Mouse (Mus musculus): ENCODE results near the gene Hoxb6.

The Hoxb6 gene

GRCm38 (mm10) chr11:96336597-96336996 is 44.3 kb downstream of the Hoxb6 start:
- DNase-seq (ENCODE audit: low spot score): no peak

- DNase-seq (ENCODE audit: low spot score): no peak
Observed at GRCm38 (mm10) chr11:96337026-96337425, 44.8 kb downstream of the Hoxb6 start.

- DNase-seq (ENCODE audit: low spot score): no peak
Observed at GRCm38 (mm10) chr11:96338957-96339855, 46.9 kb downstream of the Hoxb6 start.

GRCm38 (mm10) chr11:96340698-96341365 is 48.6 kb downstream of the Hoxb6 start:
- DNase-seq (ENCODE audit: low spot score): peak; percentile 90

- peak; percentile 68 for DNase-seq (ENCODE audit: low spot score)
Observed at GRCm38 (mm10) chr11:96341701-96342575, 49.7 kb downstream of the Hoxb6 start.

GRCm38 (mm10) chr11:96342576-96342930 is 50.3 kb downstream of the Hoxb6 start:
- DNase-seq (ENCODE audit: low spot score): no peak

GRCm38 (mm10) chr11:96343206-96343745 is 51.0 kb downstream of the Hoxb6 start:
- no peak for DNase-seq (ENCODE audit: low spot score)

DNA sequence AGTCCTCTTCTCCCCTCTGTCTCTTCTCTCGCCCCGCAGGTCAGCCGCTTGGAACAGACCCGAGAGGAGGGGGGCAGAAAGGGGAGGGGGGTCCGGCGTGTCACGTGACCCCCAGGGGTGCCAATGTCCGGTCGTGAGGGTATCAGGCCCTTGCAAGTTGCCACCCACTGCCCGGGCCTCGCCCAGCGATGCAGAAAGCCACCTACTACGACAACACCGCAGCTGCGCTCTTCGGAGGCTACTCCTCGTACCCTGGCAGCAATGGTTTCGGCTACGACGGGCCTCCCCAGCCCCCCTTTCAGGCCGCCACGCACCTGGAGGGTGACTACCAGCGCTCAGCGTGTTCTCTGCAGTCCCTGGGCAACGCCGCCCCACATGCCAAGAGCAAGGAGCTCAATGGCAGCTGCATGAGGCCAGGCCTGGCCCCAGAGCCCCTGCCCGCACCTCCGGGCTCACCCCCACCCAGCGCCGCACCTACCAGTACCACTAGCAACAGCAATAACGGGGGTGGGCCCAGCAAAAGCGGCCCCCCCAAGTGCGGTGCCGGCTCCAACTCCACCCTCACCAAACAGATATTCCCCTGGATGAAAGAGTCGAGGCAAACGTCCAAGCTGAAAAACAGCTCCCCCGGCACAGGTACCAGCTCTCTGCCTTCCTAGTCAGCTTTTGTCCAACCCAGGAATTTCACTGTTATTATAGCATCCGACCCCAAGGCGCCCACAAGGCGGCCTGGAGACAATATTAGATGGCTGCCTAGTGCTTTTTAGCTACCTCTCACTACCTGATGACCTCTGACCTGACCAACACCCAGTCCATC is 52.0 kb downstream of the Hoxb6 start:
- peak; percentile 71 for DNase-seq (ENCODE audit: low spot score)

DNA sequence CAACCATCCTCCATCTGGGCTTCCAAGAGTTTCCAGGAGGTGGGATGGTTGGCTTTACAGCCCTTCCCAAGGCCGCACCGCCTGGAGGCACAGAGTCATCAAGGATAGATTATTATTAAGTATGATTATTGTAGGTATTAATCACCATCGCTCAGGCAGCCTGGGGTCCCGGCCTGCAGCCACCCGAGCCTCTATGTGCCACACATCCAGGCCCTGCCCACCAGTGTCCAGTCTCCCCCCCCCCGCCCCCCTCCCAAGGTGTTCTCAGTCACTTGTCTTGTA is 52.5 kb downstream of the Hoxb6 start:
- DNase-seq (ENCODE audit: low spot score): no peak

- no peak for DNase-seq (ENCODE audit: low spot score)
Observed at GRCm38 (mm10) chr11:96345220-96345892, 53.1 kb downstream of the Hoxb6 start.

DNA sequence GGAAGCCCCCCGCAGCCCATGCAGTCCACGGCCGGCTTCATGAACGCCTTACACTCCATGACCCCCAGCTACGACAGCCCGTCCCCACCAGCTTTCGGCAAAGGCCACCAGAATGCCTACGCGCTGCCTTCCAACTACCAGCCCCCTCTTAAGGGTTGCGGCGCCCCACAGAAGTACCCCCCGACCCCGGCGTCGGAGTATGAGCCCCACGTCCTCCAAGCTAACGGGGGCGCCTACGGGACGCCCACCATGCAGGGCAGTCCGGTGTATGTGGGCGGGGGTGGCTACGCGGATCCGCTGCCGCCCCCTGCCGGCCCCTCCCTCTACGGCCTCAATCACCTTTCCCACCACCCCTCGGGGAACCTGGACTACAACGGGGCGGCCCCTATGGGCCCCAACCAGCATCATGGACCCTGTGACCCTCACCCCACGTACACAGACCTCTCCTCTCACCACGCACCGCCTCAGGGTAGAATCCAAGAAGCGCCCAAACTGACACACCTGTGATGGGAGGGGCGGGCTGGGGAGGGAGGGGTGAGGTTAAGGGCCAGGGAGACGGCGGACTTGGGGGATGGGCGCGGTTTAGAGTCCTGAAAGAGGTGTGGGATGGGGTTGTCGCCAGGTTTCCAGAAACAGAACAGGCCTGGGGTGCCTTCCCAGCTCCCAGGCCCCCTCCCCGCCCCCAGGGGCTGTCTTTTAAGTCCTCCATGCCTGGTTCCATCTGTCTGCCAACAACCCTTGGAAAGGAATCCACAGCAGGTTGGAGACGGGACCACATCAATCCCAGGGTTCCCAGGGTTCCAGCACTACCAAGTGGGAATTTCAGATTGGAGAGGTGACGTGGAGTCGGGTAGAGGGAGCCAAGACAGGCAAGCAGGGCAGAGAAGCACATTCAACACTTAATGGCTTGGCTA is 53.9 kb downstream of the Hoxb6 start:
- no peak for DNase-seq (ENCODE audit: low spot score)

DNA sequence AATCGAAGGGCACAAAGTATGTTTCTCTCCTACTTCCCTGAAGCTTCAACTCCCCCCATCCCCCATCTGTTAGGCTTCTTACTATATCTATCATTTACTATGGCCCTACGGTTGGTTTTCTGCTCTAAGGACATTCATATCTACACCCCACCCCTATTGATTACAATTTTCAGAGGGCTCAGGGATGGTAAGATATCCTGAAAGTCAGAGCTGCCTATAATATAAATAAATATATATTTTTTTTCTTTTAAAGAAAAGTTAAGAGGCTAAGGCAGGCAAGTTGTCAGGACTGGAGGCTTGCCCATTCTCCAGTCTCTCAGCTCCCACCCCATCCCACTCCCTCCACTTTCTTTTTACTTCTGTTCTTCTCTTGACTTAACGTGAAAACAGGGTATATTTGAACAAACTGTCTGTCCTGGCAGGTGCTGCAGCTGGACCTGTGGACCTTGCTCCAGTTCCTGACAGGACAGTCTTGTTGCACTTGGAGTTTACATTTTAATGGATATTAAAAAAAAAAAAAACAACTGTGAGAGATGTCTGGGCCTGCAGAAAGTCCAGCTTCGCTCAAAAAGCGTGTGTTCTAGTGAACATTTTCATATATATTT is 54.7 kb downstream of the Hoxb6 start:
- DNase-seq (ENCODE audit: low spot score): no peak

DNA sequence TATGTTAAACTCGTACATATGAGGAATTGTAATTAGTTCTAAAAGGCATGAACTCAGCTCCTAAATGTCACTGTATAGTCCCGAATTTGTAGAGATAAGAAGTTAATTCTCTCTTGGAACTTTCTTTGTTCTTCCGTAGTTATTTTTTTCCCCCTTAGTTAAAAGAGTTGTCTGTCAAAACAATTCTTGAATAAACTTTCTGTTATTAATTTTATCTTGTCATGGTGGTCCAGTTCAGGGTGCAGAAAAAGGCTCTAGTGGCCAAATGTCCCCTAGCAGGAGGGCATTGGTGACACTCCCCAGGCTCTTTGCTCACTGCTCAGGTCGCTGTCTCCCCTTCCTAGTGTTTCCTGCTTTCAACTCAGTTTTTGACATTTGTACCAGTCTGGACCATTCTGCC is 55.4 kb downstream of the Hoxb6 start:
- DNase-seq (ENCODE audit: low spot score): no peak

DNA sequence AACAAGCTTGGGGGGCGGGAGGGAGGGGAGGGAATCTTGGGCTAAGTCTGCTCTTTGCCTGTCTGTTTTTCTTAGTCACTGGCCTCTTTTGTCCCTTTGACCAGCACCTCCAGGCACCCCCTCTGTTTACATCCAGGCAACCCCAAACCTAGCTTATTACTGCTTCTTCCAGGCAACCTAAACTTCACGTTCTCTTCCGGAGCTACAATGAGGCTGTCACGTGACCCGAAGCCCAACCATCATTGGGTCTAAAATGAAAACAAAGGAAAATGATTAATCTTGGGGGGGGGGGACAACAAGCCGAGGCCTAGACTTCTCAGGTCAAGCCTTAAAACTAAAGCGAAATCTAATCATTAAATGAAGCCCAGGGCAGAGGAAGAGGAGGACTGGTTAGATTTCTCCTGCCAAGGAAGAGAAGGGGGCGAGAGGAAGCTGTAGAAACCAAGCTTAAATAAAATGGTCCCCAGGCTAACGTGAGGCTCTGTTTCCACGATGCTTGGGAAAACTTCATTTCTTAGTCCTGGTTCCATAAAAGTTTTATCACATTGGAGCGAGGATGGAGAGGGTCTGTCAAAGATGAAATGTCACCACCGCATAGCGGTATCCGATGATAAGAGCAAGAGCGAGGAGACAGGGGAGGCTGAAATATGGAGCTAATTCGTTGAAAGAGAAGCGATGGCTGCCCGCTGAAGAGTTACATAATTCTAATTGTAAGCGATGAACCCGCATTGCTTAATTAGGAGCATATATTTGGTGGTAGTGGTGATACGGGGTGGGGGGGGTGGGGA is 56.1 kb downstream of the Hoxb6 start:
- DNase-seq (ENCODE audit: low spot score): peak; percentile 81

GRCm38 (mm10) chr11:96348988-96349387 is 56.7 kb downstream of the Hoxb6 start:
- no peak for DNase-seq (ENCODE audit: low spot score)

DNA sequence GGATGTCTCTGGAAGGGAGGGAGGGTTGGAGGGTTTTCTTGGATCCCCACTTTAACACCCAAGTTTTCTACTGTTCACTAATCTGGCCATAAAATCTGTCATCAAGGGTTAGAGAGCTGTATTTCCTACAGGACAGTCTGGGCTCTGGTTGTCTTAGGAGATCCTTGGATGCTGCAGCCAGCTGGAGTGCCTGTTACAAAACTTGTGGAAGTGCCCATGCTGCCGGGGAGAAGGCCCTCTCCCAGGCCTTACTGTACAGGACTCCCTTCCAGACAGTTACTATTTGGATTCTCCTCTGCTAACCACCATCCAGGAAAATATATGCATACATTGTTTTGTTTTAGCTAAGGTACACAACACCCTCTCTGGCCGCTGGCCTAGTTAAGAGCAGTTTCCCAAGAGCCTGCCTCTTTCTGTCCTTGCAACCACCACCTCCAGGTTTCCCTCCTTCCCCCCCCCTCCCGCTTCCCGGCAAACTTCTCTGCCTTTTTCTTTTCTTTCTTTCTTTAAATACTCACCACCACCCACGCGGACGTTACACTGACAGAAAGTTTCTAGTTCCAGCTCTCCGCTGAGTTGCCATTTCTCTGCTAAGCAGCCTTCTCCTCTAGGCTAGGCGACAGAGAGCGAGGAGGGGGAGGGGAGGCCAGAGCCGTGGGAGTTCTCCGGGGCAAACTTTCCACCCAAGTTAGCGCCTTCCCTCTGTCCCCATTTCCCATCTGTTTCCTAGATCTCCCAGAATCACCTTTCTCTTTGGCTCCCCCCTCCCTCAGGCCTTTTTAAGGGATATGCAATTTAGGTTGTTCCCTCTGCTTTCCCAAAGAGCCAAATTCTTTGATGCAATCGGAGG is 57.4 kb downstream of the Hoxb6 start:
- DNase-seq (ENCODE audit: low spot score): peak; percentile 78

DNA sequence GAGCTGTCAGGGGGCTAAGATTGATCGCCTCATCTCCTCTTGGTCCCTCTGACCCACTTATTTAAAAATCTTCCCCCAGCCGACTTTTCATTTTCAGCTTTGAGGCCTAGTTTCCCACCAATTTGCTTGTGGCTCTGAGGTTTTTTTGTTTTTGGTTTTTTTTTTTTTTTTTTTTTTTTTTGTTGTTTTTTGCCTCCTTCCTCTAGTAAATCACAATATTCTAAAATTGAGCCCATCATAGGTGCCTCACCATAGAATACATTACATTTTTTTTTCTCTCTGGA is 58.0 kb downstream of the Hoxb6 start, which contains the start of gene Hoxb2:
Gene Hoxb2 (plus strand): TSS at position 185 of the 284 bp plus-strand sequence.
- DNase-seq (ENCODE audit: low spot score): no peak

- DNase-seq (ENCODE audit: low spot score): peak; percentile 41
Observed at GRCm38 (mm10) chr11:96350791-96351190, 58.5 kb downstream of the Hoxb6 start.

Data from embryo, embryonic 10 days (tissue).